Mouse (Mus musculus): Measurements from ENCODE around the gene 4930579G24Rik.

DNA sequence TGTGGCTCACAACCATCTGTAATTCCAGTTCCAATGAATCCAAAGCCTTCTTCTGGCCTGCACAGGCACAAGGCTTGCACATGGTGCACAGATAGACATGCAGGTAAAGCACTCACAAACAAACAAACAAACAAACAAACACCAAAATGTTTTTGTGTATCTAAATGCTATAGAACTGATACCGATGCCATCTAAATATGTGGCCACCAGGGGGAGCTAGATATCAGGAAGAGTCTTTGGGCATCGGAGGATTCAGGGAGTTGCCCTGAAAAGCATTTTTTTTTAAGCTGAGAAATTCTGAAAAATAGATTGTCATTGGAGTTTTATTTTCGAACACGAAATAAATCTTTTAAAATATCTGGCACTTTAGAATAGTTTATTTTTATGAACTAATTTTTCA is 44.2 kb downstream of the 4930579G24Rik start:
- TF ChIP-seq CTCF (IDR thresholded peaks at IDR 0.05; ENCODE audit: insufficient read depth, low read depth, low read length) (no peak), POLR2A (IDR thresholded peaks at IDR 0.05; ENCODE audit: insufficient read depth, low read depth, low read length) (no peak)
